Mouse (Mus musculus): ENCODE results near the gene Soga1.

DNA sequence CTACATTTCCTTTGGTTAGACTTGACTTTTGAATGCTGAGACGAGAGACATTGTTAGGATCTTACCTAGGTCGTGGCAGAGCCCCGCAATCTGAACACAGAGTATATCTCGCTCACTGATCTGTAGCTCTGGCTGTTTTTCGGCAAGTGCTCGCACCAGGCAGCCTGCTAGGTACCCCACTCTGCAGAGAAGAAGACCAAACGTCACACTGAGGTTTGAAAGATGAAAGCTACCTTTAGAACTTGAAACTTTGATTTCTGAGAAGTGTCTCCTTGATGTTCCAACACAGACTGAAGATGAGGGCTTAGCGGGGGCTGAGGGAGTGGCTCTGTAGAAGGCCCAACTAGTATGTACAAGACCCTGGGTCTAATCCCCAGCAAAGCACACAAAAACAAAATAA is 42.7 kb upstream of the Soga1 start:
- TF ChIP-seq POLR2A (IDR thresholded peaks at IDR 0.05; ENCODE audit: low read depth, low read length): no peak
- TF ChIP-seq CTCF (IDR thresholded peaks at IDR 0.05; ENCODE audit: extremely low read depth, insufficient read length, insufficient replicate concordance, low read depth, low read length): no peak

All from small intestine, adult 2 months (tissue).